Mouse (Mus musculus): ENCODE results near the gene Mfn1.
A peak's percentile ranks its signal among the peaks of the same experiment; 100 is the strongest.

The Mfn1 gene

DNA sequence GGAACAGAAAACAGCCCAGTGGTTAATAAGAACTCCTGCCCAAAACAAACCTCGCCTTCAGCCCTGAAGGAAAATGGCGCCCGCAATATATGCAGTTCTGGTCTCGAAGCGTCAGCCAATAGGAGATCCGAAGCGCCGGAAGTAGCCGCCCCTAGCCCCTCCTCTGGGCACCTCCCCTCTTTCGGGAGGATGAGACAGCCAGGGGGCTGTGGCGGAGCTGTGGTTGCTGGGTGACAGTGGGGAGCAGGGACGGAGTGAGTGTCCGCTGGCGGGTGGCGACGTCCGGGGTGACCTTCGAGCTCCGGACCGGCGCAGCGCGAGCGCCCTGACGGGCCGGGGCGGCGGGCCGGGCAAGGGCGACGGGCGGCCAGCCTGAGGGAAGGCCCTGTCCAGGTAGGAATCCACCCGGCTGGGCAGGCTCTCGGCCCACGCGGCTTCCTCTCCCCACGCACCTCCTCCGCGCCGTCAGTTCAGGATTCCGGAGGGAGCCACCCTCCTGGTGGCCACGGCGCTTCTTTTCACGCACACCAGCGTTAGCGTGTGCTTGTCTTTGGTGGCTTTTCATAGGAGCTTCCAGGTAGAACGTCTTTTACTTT lies at the start of gene Mfn1:
Gene Mfn1, plus strand, starts transcription at position 163 of the 596 bp plus-strand sequence.
- peak; percentile 82 for DNase-seq (ENCODE audit: low spot score)

- DNase-seq (ENCODE audit: low spot score), result no peak
Observed at GRCm38 (mm10) chr3:32479961-32480360, 49.3 kb upstream of the Mfn1 start.

GRCm38 (mm10) chr3:32483035-32483434 lies 46.2 kb upstream of the Mfn1 start:
- no peak for DNase-seq (ENCODE audit: low spot score)

DNA sequence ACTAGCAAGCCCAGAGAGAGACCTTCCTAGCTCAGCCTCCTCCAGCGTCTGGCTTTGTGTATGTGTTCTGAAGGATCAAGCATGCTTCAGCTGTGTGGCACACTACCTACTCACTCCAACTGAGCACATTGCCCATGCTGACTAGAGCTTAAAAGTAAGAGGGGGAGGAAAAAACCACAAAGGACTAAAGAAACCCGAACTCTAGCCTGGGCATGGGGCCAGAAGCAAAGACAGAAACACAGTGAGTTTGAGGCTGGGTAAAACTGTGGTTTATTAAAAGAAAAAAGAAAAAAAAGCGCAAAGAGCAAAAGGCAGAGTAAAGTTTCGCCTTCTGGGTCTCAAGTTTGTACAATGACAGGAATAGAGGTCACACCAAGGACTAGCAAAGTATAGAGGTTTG lies 42.7 kb upstream of the Mfn1 start:
- no peak for DNase-seq (ENCODE audit: low spot score)

DNA sequence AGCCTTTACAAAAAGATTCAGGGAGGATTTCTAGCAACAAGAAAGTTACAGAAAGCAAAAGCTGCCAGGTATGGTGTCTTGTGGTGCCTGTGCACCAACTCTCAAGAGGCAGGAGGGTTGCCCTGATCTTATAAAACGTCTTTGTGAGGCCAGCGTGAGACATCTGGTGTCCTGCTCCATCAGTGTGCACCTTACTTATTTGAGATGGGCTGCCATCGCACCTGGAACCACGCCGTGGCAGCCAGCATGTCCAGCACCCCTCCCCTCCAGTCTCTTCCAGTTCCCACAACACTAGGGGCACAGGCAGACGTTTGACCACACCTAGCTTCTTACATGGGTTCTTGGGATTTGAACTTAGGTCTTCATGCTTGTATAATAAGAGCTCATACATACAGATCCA lies 41.1 kb upstream of the Mfn1 start:
- DNase-seq (ENCODE audit: low spot score), result no peak

DNA sequence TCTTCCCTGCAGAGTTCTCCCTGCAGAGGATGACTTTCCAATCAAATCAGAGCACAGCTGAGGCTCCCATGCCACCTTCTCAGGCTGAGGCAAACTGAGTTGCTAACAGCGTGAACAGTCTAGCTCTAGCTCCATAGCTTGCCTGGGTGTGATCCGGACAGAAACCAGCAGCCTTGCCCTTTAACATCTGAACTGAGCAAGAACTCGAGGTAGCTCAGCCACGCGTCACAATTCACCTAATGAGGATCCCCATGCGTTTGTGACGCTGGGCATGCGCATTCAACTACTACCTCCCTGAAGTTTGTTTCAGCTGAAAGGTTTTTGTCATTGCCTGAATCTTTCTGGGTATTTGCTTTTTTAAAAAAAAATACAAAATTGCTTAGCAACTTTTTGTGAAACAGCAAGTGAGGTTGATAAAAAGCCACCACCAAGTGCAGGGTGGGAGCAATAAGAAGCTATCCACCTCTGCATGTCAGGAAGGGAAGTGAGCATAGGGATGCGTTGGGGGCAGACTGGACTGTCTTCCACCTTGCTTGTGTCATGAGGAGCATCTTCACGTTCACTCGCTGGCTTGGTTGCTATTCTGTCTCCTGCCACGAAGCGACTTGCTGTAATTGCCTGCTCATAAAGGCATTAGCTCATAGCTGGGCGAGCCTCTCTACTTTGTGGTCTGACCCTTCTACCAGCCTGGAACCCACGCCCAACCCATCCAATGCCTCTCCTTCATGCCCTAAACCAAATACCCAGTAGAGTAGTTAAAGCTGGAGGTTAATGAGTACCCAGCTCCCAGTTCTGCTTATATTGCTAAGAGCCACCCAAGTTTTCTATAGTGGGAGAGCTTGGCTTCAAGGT lies 39.0 kb upstream of the Mfn1 start:
- no peak for DNase-seq (ENCODE audit: low spot score)

DNA sequence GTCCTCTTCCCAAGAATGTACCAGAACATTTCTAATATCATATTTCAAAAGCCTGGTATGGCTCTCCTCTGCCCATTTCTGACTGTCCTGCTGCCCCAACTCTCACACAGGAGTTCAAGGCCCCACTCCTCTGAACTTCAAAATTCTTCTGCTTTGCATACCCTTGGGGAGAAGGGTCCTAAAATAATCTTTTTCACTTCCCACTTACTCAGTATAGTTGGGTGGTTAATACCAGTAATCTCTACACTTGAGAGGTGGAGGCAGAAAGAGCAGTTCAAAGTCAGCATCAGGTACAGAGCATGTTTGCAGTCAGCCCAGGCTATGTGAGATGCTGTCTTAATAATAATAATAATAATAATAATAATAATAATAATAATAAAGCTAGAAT lies 38.3 kb upstream of the Mfn1 start:
- DNase-seq (ENCODE audit: low spot score), result no peak

DNA sequence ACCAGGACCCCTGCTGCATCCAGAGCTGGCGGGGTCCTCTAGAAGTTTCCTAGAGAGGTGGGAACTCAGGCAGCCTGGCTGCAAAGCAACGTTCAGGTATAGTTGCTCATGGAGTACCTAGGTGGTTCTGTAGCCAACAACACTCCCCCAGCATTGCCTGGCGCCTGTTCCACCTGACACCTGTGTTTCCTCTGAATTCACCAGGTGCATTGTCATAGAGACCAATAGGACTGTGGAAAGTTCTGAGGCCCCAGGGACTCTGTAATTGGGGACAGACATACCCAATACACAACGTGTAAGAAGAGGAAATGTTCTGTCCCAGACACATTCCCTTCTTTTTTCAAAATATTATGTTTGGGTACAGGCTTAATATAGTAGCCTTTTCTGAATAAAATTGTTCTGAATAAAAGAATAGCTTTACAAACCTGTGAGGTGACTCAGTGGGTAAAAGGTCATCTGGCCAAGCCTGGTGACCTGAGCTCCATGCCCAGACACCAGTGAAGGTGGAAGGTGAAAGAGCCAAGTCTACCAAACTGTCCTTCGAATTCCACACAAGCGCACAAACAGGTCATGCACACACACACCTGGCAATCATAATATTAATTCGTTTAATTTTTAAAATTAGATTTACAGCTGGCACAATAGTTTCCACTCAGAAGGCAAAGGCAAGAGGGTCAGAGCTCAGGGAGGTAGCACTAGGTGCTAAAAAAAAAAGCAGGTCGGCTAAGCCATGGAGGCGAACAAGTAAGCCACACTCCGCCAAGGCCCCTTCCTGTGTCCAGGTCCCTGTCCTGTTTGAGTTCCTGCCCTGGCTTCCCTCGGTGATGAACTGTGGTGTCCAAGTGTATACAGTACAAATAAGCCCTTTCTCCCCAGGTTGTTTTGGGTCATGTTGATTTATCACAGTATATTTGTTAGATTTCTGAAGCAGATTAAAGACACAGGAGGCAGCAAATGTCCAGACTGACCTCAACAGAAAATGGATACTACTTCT lies 36.9 kb upstream of the Mfn1 start, which contains the start of gene Kcnmb3:
Gene Kcnmb3, minus strand, starts transcription at position 135 of the 994 bp plus-strand sequence.
- no peak for DNase-seq (ENCODE audit: low spot score)

- no peak for DNase-seq (ENCODE audit: low spot score)
Observed at GRCm38 (mm10) chr3:32494387-32495087, 34.7 kb upstream of the Mfn1 start.

DNA sequence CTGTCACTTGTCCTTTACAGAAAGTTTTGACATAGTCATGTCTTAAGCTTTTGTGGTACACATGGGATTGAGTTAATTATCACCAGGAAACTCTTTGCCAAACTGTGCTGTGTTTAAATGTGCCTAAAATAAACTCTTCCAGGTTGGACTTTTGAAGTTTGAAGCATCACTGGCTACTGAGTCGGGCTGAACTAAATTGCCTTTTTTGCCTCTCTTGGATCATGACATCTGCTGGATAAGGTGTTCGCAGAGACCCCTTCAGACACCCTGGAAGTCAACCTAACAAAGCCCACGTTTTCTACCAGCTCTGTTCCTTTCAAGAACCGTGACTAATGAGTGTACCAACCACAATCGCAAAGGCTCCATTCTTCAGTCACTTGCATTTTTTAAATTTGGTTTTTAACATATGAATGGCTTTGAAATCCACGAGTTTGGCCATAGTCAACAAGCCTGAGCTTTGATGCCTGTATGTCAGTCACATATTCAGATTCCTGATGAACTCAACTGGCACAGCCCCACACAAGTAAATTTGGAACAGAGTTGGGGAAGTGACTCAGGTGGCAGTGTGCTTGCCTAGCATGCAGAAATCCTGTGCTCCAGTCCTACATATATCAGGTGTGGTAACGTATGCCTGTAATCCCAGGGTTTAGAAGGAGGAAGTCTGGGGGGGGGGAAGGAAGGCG lies 34.0 kb upstream of the Mfn1 start:
- no peak for DNase-seq (ENCODE audit: low spot score)

- DNase-seq (ENCODE audit: low spot score), result no peak
Observed at GRCm38 (mm10) chr3:32495856-32496710, 33.2 kb upstream of the Mfn1 start.

GRCm38 (mm10) chr3:32496711-32497070 lies 32.6 kb upstream of the Mfn1 start:
- no peak for DNase-seq (ENCODE audit: low spot score)

DNA sequence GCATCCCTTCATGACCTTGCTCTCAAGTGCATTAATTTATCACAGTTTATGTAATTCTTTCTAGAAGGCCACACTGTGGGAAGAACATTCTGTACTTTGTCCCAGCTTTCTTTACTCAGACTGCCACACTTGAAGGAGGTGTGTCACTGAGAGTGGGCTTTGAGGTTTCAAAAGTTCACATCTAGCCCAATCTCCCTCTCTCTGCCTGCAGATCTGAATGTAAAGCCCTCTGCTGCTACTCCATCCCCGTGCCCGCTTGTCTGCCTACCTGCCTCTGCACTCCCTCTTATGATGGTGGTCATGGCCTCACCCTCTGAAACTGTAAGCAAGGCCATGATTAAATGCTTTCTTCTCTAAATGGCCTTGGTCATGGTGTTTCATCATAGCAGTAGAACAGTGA lies 28.9 kb upstream of the Mfn1 start:
- no peak for DNase-seq (ENCODE audit: low spot score)

- no peak for DNase-seq (ENCODE audit: low spot score)
Observed at GRCm38 (mm10) chr3:32505841-32506240, 23.4 kb upstream of the Mfn1 start.

DNA sequence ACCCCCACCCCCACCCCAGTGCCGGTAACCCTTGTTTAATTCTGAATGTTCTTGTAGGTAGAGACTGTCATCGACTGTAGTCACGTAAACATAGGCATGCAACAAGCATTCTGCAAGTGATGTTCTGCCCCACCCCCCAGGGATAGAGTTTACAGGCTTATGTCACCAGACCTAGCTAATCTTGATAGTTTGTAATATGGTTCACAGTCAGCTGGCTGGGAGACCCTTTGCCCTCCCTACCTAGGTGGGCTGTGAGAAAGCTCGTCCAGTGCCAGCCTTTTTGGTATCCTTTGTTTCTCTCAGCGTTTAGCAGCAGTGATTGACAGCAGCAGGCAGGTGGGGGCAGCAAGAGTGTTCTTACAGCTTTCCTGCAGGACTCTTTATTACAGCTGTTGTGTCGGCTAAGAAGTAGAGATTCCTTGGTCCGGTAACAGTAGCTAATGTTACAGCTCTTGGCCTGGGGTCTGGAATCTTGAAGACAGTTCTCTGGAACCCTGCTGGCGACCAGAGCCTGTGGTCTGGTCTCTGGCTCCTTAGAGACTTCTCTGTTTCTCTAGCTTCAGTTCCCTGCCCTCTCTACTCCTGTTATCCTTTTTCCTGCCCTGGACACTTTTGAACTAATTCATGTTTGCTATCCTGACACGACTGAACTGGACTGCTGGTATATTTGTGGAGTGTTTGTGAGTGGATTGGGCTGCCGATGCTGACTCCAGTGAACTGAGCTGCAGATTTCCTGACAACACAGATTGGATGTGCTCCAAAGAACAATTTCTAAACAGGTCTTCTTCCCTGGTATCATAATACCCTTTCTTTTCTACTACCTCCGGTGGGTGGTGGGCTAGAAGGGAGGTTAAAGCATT lies 22.7 kb upstream of the Mfn1 start:
- no peak for DNase-seq (ENCODE audit: low spot score)

DNA sequence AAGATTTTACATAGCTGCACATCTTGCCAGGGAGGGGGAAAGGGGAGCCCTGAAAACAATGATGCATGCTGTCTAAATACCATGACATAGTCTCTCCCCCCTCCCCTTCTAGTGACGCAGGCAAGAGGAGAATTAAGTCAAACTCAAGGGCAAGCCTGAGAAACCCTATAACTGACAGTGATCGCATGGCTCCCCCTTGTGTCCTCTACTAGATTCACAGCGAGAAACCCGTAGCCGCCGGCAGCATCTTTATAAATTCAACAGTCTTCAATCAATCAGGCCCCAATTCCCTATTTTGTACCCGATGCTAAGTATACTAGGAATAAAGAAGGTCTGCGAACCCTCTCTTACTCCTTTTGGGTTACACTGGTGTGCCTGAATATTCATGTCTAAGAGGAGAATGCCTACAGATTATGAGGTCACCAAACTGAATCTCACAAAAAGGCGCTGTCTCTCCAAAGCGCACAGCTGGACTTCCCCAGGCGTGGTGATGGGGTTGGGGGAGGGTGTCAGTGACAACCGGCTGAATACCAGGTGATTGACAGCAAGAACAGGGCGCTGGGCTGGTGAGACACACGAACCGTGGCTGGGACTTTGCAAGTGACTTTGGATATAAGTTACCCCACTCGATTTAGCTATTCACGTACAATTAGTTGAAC lies 20.5 kb upstream of the Mfn1 start:
- DNase-seq (ENCODE audit: low spot score), result peak; percentile 45

DNA sequence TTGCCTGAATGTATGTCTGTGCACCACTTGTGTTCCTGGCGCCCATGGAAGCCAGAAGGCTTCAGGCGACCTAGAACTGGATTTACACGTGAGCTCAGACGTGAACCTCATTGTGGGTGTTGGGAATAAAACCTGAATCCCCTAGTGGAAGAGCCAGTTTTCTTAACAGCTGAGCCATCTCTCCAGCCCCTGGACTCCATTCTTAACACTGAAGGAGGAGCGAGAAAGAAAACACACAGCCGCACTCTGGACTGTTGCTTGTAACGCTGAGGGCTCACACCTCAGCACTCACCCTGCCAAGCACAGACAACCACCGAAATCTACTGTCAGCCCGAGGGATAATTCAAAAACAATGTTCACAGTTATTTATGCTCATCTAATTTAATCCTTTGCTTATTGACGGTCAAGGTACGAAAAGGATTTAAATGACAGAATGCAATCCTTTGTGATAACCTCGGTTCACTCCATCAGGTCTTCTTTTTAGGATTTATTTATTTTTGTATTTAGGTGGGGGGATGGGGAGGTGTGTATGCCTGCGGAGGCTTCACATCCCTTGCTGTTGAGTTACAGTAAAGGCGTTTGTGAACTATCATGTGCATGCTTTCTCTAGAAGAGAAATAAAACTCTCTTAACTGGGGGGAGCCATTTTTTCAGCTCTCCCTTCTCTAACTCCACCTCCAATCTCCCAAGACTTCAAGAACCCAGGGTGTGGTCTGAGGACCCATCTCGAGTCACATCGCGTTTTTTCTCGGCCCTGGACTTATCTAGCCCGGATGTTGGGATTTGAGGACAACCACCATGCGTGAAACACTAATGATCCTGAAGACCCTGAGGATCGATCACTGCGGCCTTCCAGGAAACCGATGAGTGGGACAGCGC lies 19.5 kb upstream of the Mfn1 start, which contains the start of gene Zfp639:
Gene Zfp639, plus strand, starts transcription at position 764 of the 879 bp plus-strand sequence.
- no peak for DNase-seq (ENCODE audit: low spot score)

Measured in ovary, postnatal 14 days (tissue).